Mouse (Mus musculus) embryonic facial prominence, embryonic 14.5 days (tissue): ENCODE measurements at regions not wholly inside any gene's neighbourhood (a gene's known extent, or its start where the extent isn't known, plus 50 kb on each side); places are given as distances from the start of the nearest gene placed in this dataset.
A peak's percentile ranks its signal among the peaks of the same experiment; 100 is the strongest.

Experiments
- ATAC-seq: fragments of 200-750 bp; cut with Nextera tagmentation; 2 replicates; pipeline ENCODE4 v1.8.0; 2017; ENCODE audit warnings: low read depth, moderate number of reproducible peaks, moderate TSS enrichment
- DNase-seq: peaks from one replicate; pipeline ENCODE4 v3.0.0-alpha.2; 2015; ENCODE audit warnings: low spot score
- H3K27ac ChIP-seq: fragments of 300-500 bp; sonication (generic); replicated peaks from 2 replicates; pipeline ENCODE4 v1.5.1; 2014; ENCODE audit warnings: low read depth, mild to moderate bottlenecking, low read length, moderate library complexity
- H3K27me3 ChIP-seq: fragments of 300-500 bp; sonication (generic); replicated peaks from 2 replicates; pipeline ENCODE4 v1.6.1; 2014; ENCODE audit warnings: low read length; ENCODE audit not compliant: control insufficient read depth, insufficient read depth
- H3K36me3 ChIP-seq: fragments of 300-500 bp; sonication (generic); 2 replicates; pipeline ENCODE4 v1.6.1; 2014; ENCODE audit warnings: low read length, mixed read lengths; ENCODE audit not compliant: control insufficient read depth, insufficient read depth
- H3K4me1 ChIP-seq: fragments of 300-500 bp; sonication (generic); 2 replicates; pipeline ENCODE4 v1.6.1; 2014; ENCODE audit warnings: antibody characterized with exemption, low read length; ENCODE audit not compliant: control insufficient read depth, insufficient read depth
- H3K4me2 ChIP-seq: fragments of 300-500 bp; sonication (generic); 2 replicates; pipeline ENCODE4 v1.6.1; 2014; ENCODE audit warnings: low read depth, mild to moderate bottlenecking, low read length, moderate library complexity, mixed read lengths
- H3K4me3 ChIP-seq: fragments of 300-500 bp; sonication (generic); 2 replicates; pipeline ENCODE4 v1.5.1; 2014; ENCODE audit warnings: low read depth, mild to moderate bottlenecking, low read length
- H3K9ac ChIP-seq: fragments of 300-500 bp; sonication (generic); 2 replicates; pipeline ENCODE4 v1.6.1; 2014; ENCODE audit warnings: low read depth, mild to moderate bottlenecking, low read length, moderate library complexity, mixed read lengths
- H3K9me3 ChIP-seq: fragments of 300-500 bp; sonication (generic); 2 replicates; pipeline ENCODE4 v1.6.1; 2016; ENCODE audit warnings: low read length; ENCODE audit not compliant: control insufficient read depth
- WGBS: fragments of 180-500 bp; shearing (Covaris S2); extraction: QIAGEN DNeasy Blood & Tissue Kit; methylation state at CpG from one replicate; pipeline ENCODE4 v1.1.7; 2014; 5-methylcytosine and 5-hydroxymethylcytosine counted together

DNA sequence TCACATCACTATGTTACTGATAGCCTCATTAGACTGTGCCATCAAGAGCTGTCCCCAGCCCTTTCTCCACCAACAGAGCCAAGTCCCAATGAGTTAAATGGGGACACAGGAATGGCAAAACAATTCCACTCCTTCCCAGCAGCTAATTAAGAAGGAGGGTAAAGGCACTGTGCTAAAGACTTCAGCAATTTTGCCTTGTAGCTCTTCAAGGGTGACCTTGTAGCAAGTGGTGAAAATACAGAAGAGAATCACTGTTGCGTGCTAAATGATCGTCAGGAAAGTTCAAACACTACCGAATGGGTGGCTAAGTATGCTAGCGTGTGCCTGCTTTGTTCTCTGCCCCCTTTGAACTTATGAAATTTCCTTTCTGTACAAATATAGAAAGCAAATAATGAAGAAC lies 519.9 kb upstream of the Apob start:
- 85% methylated on average over 4 of the region's 4 CpGs for WGBS
- DNase-seq (no peak), ATAC-seq (no peak)
- no peaks in the 10 kb centered on the region for H3K4me1 ChIP-seq
- no peak overlapping the region for H3K9ac ChIP-seq
- H3K36me3 ChIP-seq = no peaks in the 10 kb centered on the region
- H3K4me2 ChIP-seq = no peak overlapping the region
- no peaks in the 10 kb centered on the region for H3K27me3 ChIP-seq
- no peaks in the 10 kb centered on the region for H3K9me3 ChIP-seq
- no peak overlapping the region for H3K4me3 ChIP-seq
- H3K27ac ChIP-seq = no peak overlapping the region

DNA sequence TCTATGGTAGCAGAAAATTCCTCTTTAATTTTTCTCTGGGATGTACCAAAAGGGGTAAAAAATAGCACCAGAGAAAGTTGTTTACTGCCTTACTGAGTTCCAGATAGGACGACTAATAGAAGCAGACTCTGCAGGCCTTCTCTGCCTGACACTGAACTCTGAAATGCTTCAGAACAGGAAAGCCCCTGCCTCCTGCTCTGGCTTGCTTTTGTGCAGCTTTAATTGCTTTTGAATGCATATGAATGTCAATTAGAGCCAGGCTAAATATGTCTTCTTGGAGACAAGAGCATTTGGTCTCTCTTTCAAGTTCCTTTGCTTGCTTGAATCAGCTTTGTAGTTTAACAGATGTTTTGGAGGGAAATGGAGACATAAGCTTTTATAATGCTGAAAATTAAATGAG lies 512.5 kb upstream of the Apob start:
- WGBS = 11% methylated on average over 1 of the region's 1 CpGs
- no peaks in the 10 kb centered on the region for H3K9me3 ChIP-seq

DNA sequence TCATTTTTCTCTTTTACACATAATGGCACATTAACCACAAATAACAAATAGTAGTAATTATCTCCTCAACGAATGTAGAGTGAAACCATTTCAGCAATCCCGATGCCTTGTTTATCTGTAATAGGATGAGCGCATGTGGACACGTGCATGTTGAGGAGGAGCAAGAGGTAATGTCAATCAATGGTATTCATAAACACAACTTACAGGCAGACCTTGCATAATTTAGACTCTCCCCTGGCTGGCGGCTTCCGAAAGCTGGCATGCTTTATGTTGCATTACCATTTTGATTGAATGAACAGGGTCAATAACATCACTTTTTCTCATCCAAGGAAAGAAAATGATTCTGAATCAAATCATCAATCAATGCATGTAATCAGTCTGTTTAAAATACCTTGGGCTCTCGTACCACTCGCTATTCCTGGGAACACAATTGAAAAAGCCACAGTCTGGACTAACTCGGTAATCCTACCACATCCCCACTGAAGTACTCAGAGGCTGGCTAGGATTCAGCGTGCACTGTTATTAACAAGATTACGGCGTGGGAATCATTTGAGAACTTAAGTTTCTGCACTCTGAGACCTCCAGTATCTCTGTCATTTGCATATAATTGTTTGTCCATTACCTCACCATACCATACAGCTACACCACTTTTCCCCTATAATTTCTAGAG lies 464.7 kb upstream of the Apob start:
- no peak overlapping the region for H3K9ac ChIP-seq
- H3K4me2 ChIP-seq = no peak overlapping the region
- no peaks in the 10 kb centered on the region for H3K36me3 ChIP-seq
- ATAC-seq (no peak), DNase-seq (peak; percentile 24)
- H3K4me3 ChIP-seq = no peak overlapping the region
- no peaks in the 10 kb centered on the region for H3K9me3 ChIP-seq
- no peak overlapping the region for H3K27ac ChIP-seq
- H3K4me1 ChIP-seq = no peaks in the 10 kb centered on the region
- H3K27me3 ChIP-seq = no peaks in the 10 kb centered on the region
- 75% methylated on average over 12 of the region's 12 CpGs for WGBS

More for the DNA sequence above, 512.5 kb upstream of the Apob start:
- Histone ChIP-seq H3K4me2 (no peak overlapping the region), H3K9ac (no peak overlapping the region), H3K4me1 (no peaks in the 10 kb centered on the region), H3K4me3 (no peak overlapping the region), H3K36me3 (no peaks in the 10 kb centered on the region), H3K27ac (no peak overlapping the region), H3K27me3 (no peaks in the 10 kb centered on the region)
- ATAC-seq (no peak), DNase-seq (peak; percentile 48)

DNA sequence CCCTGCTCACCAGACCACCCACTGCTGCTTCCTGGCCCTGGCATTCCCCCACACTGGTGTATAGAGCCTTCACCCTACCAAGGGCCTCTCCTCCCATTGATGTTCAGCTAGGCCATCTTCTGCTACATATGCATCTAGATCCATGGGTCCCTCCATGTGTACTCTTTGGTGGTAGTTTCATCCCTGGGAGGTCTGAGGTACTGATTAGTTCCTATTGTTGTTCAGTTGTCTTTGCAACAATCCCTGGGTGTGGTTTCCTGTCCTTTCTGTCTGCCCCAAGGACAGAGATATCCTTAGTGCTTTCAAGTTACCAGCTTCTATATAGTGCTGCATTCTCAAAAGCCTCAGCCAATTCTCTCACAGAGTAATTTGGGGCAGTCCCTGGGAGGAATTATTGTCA lies 440.1 kb upstream of the Apob start:
- H3K9ac ChIP-seq = no peak overlapping the region
- no peaks in the 10 kb centered on the region for H3K36me3 ChIP-seq
- H3K27ac ChIP-seq = no peak overlapping the region
- no peaks in the 10 kb centered on the region for H3K27me3 ChIP-seq
- H3K4me3 ChIP-seq = no peak overlapping the region
- H3K4me1 ChIP-seq = no peaks in the 10 kb centered on the region
- no peaks in the 10 kb centered on the region for H3K9me3 ChIP-seq
- ATAC-seq = no peak
- no peak overlapping the region for H3K4me2 ChIP-seq
- DNase-seq = no peak

DNA sequence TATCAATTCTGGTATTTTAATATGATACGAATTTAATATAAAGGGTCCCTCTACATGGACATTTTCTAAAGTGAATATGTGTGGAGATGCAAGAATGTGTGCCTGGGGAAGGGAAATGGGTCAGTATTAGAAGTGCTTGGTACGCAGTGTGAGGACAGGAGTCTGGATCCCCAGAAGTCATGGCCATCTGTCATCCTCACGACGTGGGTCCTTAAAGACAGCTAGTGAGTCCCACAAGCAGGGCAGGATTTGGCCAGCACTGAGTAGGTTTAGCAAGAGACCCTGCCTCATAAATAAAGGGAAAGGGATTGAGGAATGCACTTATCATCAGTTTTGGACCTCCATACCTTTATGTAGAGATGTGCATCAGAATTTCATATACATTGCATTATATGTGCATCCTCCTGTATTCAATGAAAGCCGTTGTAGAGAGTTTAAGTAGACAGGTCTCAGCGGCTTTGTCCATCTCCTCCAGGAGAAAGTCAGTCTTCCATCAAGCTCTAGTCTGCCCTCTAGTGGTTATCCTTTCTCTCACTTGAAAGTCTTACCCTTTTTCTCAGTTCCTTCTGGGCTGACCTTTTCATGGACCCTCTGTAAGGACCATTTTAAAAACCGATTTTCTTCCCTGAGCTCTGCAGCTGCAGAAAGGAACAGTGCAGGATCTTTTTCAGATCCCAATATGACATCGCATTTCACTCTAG lies 434.0 kb upstream of the Apob start:
- Histone ChIP-seq H3K9me3 (no peaks in the 10 kb centered on the region), H3K36me3 (no peaks in the 10 kb centered on the region), H3K27ac (no peak overlapping the region), H3K4me1 (no peaks in the 10 kb centered on the region), H3K4me3 (no peak overlapping the region), H3K9ac (no peak overlapping the region), H3K27me3 (no peaks in the 10 kb centered on the region), H3K4me2 (no peak overlapping the region)
- DNase-seq (peak; percentile 74), ATAC-seq (no peak)
- 51% methylated on average over 8 of the region's 8 CpGs for WGBS

DNA sequence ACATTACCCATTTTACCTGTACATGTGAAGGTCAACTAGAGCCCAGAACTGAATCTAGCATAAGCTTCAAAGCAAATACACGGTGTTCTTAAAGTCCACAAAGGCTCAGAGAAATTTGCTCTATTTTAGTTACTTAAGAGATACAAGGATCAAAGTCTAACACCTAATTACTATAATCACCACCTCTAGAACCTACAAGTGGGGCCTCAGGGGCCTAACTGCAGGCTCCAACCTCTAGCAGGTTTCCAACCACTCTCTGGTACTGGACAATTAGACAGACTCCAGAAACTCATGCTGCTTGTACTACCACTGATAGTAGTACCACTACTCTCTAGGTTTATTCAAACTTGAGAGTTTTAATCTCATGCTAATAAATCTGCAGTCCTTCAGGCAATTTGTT lies 428.7 kb upstream of the Apob start:
- Histone ChIP-seq H3K9ac (no peak overlapping the region), H3K9me3 (no peaks in the 10 kb centered on the region), H3K4me3 (no peak overlapping the region), H3K4me2 (no peak overlapping the region), H3K27me3 (no peaks in the 10 kb centered on the region), H3K36me3 (no peaks in the 10 kb centered on the region), H3K27ac (no peak overlapping the region), H3K4me1 (no peaks in the 10 kb centered on the region)
- WGBS = 86% methylated on average over 1 of the region's 1 CpGs
- ATAC-seq = no peak
- DNase-seq = no peak

DNA sequence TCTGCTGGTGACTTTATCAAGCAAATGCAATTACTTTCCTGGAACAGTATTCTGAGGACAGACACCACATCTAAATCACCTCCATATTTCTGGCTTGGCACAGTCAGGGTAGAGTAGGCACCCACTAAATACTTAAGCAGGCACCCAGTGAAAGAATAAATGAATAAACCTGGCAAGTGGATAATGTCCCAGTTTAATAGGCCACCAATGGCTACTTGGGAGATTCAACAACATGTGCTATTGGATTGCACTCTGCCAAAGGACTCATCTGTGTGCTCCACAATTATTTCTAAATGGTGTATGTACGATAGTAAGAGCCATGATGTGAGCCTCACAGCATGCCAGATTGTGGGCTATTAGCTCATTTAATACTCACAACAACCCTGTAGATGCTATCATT lies 417.2 kb upstream of the Apob start:
- ATAC-seq = no peak
- DNase-seq = no peak
- 78% methylated on average over 1 of the region's 1 CpGs for WGBS
- H3K4me1 ChIP-seq = no peaks in the 10 kb centered on the region
- no peaks in the 10 kb centered on the region for H3K36me3 ChIP-seq
- H3K9ac ChIP-seq = no peak overlapping the region
- no peaks in the 10 kb centered on the region for H3K9me3 ChIP-seq
- no peaks in the 10 kb centered on the region for H3K27me3 ChIP-seq
- no peak overlapping the region for H3K27ac ChIP-seq
- no peak overlapping the region for H3K4me2 ChIP-seq
- H3K4me3 ChIP-seq = no peak overlapping the region

DNA sequence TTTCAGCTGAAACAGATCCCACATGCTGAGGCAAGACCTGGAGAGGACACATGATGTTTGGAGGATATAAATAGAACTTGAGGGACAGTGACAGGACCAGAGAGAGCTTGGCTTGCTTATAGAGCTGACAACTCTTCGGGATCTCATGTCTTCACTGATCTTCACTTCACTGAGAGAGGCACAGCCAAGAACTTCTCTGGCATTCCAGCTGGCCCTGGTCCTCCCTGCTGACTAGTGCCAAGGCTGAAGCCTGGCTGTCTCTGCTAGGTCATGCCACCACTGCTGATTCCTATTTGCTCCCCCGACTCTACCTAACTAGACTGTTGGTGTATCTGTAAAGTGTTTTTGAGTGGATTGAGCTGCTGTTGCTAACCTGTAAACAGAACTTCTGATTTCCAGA lies 401.4 kb upstream of the Apob start:
- Histone ChIP-seq H3K36me3 (no peaks in the 10 kb centered on the region), H3K4me3 (no peak overlapping the region), H3K27ac (no peak overlapping the region), H3K4me2 (no peak overlapping the region), H3K9ac (no peak overlapping the region), H3K9me3 (no peaks in the 10 kb centered on the region), H3K4me1 (no peaks in the 10 kb centered on the region), H3K27me3 (no peaks in the 10 kb centered on the region)
- ATAC-seq (no peak), DNase-seq (no peak)
- 83% methylated on average over 2 of the region's 2 CpGs for WGBS

DNA sequence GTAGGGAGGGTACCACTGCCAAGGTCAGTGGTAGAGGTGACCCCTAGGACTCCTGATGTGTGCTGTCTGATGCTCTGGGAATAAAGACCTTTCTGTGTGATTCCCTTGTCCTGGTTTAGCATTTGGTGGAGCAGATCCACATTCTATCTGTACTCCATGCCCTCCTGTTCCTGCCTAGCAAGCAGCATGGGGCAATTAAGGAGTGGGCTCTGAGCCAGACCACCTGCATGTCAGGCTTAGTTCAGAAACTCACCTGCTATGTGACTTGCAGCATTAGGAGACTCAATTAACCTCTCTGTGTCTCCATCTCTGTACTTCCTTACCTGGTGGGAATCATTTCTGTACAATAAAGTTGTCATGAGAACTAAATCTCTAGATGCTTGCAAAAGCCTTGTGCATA lies 389.9 kb upstream of the Apob start:
- DNase-seq (no peak), ATAC-seq (no peak)
- no peaks in the 10 kb centered on the region for H3K9me3 ChIP-seq
- no peak overlapping the region for H3K27ac ChIP-seq
- no peaks in the 10 kb centered on the region for H3K27me3 ChIP-seq
- no peak overlapping the region for H3K4me3 ChIP-seq
- H3K9ac ChIP-seq = no peak overlapping the region
- no peaks in the 10 kb centered on the region for H3K36me3 ChIP-seq
- no peak overlapping the region for H3K4me2 ChIP-seq
- H3K4me1 ChIP-seq = no peaks in the 10 kb centered on the region
